Mouse (Mus musculus) layer of hippocampus, adult 18-20 months (tissue): ENCODE results near the gene Mical2. TPM values are rescaled to one million over a fixed set of nuclear protein-coding genes. Genes with fewer than 3 reads are reported as not detected.

Source experiments
- DNase-seq, 2 experiments: peaks; one replicate each; pipeline ENCODE4 v3.0.0; 2022; ENCODE audit warnings: low spot score in 2 of 2
- total RNA-seq, 2 experiments: library from RNA; stranded (reverse); gene quantifications; 2 replicates each; pipeline ENCODE4 v1.2.3; 2021

Mical2 gene
- total RNA-seq, 2 experiments from 2014 or later = 611 to 639 TPM

DNA sequence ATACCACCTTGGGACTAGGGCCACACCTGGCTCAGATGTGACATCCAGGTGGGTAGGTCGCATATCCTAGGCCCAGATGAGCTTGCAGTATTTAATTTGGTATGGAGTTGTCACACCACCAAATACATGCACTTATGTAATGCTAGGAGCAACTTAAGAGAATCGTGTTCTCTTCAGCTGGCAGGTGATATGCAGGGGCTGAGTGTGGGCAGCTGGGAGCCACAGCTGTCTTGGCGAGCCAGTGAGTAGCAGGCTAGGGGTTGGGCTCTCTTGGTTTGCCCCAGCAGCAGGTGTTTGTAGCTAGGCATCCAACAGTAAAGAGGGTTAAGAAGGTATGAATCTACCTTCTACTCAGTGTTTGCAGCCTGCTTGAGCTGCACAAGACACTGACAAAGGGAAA, 49.4 kb downstream of the Mical2 start:
- DNase-seq = no peak

- DNase-seq = no peak
Observed at GRCm38 (mm10) chr7:112275883-112276282, 50.2 kb downstream of the Mical2 start.

GRCm38 (mm10) chr7:112276823-112277222, 51.2 kb downstream of the Mical2 start:
- no peak for DNase-seq

GRCm38 (mm10) chr7:112278648-112279047, 53.0 kb downstream of the Mical2 start:
- no peak for DNase-seq

DNA sequence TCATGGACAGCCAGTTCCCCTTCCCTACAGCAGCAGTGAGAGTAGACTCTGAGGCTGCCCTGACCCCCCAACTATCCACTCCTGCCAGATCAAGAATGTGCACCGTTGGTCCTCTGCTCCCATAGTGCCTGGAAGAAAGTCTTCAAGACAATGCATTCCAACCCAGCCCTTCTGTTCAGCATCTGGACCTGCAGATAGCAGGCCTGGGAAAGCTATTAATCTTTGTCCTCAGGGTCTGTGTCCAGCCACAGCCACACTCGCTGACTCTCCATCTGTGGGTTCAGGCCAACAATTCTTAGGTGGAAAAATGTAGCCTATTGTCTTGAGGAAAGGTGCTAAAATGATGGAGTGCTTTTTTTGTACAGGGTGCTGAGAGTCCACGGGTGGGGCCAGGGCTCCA, 54.8 kb downstream of the Mical2 start:
- no peak for DNase-seq

DNA sequence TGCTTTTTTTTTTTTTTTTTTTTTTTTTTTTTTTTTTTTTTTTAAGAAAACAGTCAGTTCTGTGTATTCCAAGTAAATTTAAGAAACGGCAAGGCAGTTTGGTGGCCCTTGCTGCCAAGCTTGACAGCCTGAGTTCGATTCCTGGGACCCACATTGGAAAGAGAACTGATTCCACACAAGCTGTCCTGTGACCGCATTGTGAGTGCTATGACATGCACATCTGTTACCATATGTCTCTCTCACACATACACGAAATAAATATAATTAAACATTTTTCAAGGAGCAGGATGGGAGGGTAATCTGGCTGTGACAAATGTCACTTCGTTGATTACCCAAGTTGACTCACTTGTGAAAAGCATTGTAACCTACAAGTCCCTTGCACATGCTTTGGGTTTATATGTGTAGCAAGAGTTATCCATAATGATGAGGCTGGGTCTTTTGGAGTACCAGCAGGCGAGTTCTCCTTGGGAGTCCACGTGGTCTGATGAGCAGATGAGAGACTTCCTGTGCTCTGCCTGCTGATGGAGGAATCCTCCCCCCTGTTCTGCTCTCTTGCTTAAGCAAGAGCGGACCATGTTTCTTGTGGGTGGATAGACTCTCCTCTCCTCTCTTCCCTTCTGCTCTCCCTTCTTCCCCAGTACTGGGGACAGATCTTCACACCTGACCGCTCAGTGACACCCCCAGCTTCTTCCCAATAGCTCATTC, 58.1 kb downstream of the Mical2 start:
- DNase-seq = peak; percentile 50 to 77

- DNase-seq = no peak
Observed at GRCm38 (mm10) chr7:112285573-112285972, 59.9 kb downstream of the Mical2 start.

GRCm38 (mm10) chr7:112288352-112289107, 62.9 kb downstream of the Mical2 start:
- DNase-seq = no peak

GRCm38 (mm10) chr7:112289514-112289913, 63.9 kb downstream of the Mical2 start:
- DNase-seq = no peak

DNA sequence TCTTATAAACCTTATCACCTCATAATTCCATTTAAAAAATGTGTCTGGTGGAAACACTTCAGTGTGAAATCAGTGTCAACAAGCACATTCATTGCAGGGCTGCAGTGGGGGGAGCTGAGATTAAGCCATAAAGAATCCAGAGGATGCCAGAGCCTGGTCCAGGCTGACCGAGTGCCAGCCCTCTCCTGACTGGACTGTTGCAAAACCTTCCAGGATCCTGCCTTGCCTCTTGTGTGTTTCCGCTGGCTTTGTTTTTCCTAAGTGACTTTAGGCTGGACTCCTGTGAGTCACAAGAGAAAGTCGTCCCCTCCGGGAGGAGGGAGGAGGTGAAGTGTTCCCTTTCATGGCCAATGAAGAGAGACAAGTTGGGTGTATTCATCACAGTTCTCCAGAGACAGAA, 64.3 kb downstream of the Mical2 start:
- no peak for DNase-seq

DNA sequence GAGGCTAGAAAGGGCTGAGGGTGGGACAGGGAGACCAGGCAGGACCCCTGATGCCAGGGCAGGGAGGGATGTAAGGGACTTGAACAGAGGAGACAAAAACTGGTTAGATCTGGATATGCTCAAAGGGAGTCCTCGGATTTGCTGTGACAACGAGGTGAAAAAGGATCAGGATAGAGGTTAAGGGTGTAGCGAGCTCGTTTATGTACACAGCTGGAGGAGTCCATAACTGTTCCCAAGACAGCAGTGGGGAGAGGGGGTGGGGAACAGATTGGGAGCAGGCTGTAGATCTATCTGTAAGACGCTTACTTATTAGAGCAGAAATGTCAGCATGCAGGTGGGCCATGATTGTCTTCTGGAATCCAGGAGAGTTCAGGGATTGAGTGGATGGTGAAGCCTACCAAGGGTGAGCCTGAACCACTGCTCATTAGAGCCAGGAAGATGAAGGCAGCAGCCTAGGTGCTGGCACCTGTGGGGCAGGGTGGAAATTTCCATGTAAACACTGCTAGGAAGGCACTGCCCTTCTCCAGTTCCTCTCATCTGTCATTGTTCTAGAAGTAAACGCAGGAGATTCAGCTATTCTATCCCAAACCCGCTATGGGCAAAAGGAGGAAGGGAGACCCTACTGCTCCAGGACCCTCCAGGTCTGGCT, 67.9 kb downstream of the Mical2 start:
- no peak for DNase-seq

- no peak for DNase-seq
Observed at GRCm38 (mm10) chr7:112295426-112296221, 70.0 kb downstream of the Mical2 start.

DNA sequence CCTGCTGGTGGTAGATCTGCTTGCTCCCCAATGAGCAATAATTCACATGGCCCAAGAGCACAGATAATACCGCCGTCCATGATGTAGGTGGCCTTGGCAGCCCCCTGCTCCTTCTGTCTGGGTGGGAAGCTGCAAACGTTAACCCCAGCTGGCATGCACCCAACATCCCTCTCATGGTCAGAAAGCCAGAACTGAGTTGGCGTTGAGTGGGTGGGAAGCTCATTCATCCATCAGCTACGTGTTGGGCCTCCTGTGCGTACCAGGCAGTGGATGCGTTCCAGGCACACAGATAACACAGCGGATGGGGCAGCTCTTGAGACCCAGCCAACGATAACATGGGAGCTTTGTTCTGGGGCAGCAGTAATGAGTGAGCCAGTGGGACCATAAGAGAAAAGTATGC, 72.4 kb downstream of the Mical2 start:
- peak; percentile 69 to 88 for DNase-seq

GRCm38 (mm10) chr7:112298871-112299422, 73.3 kb downstream of the Mical2 start:
- no peak for DNase-seq

- no peak for DNase-seq
Observed at GRCm38 (mm10) chr7:112299521-112300096, 74.0 kb downstream of the Mical2 start.

GRCm38 (mm10) chr7:112300141-112300540, 74.5 kb downstream of the Mical2 start:
- DNase-seq = no peak

GRCm38 (mm10) chr7:112301052-112301451, 75.4 kb downstream of the Mical2 start:
- no peak for DNase-seq

GRCm38 (mm10) chr7:112304382-112304781, 78.7 kb downstream of the Mical2 start:
- DNase-seq = peak; percentile 51 to 71

- DNase-seq = no peak
Observed at GRCm38 (mm10) chr7:112309289-112310016, 83.8 kb downstream of the Mical2 start.

GRCm38 (mm10) chr7:112310017-112310360, 84.3 kb downstream of the Mical2 start:
- DNase-seq = no peak
